Mouse (Mus musculus): Measurements from ENCODE around the gene Btnl10. TPM values are rescaled to one million over a fixed set of nuclear protein-coding genes. Genes with fewer than 3 reads are reported as not detected.

Gene Btnl10
- total RNA-seq (2012; rRNA removed) (not detected in 2 replicates), total RNA-seq (2014; rRNA removed) (not detected in 2 replicates), polyA plus RNA-seq (2012; ENCODE audit: insufficient read length, low read depth) (not detected in 2 replicates)

GRCm38 (mm10) chr11:58917745-58918366 lies at the start of gene Btnl10:
TSS of gene Btnl10 (plus strand) at chr11:58917908.
- peaks cover 12 to 25% of the 10 kb centered on the region in 2 experiments for H3K4me1 ChIP-seq (ENCODE audit: control insufficient read depth in 1 of 2, insufficient read depth in 2 of 2)
- peaks cover 70% of the 10 kb centered on the region for H3K27me3 ChIP-seq (replicated peaks)
- DNase-seq (ENCODE audit: extremely low read depth): no peak
- no peaks in the 10 kb centered on the region for H3K79me2 ChIP-seq (replicated peaks; ENCODE audit: control insufficient read depth, extremely low read depth, insufficient read depth, poor library complexity, severe bottlenecking)
- in situ Hi-C loops (cut with MboI; ENCODE audit: low pct_ligation_motif_present, low pct_unique_long_range_greater_than_20kb, low sequenced_read_pairs): no loop called here
- no peak within 1 kb of the TSS for H3K4me3 ChIP-seq (replicated peaks in 1 of 3; ENCODE audit: low read depth in 2 of 3, low read length in 2 of 3, poor library complexity in 1 of 3)
- no peak within 1 kb of the TSS for H3K4me2 ChIP-seq (ENCODE audit: insufficient read depth, low read depth, poor library complexity, severe bottlenecking)
- dilution Hi-C loops (cut with MboI; ENCODE audit: extremely low pct_ligation_motif_present, extremely low pct_unique_long_range_greater_than_20kb, low sequenced_read_pairs): no loop called here
- H3K9ac ChIP-seq (ENCODE audit: insufficient read depth, low read depth): no peak within 1 kb of the TSS
- no peaks in the 10 kb centered on the region for H3K9me3 ChIP-seq (replicated peaks; ENCODE audit: low read length)
- no peaks in the 10 kb centered on the region for H3K36me3 ChIP-seq (replicated peaks in 1 of 2; ENCODE audit: control insufficient read depth in 1 of 2, insufficient read depth in 1 of 2, low read length in 1 of 2)
- TF ChIP-seq PAX5 (IDR thresholded peaks at IDR 0.05; ENCODE audit: low read length) (no peak), SMC3 (IDR thresholded peaks at IDR 0.05; ENCODE audit: low read depth, low read length) (no peak), ZNF384 (IDR thresholded peaks at IDR 0.05; ENCODE audit: low read depth, low read length) (no peak), NELFE (IDR thresholded peaks at IDR 0.05; ENCODE audit: low read depth, low read length) (no peak), MAFK (IDR thresholded peaks at IDR 0.05; ENCODE audit: insufficient replicate concordance, low read length) (no peak), RCOR1 (conservative IDR thresholded peaks at IDR 0.05; ENCODE audit: low read depth, low read length) (no peak), E2F4 (IDR thresholded peaks at IDR 0.05; ENCODE audit: insufficient replicate concordance, low read depth, low read length) (no peak), RAD21 (IDR thresholded peaks at IDR 0.05; ENCODE audit: low read depth, low read length) (no peak)
- no peak within 1 kb of the TSS for H3K27ac ChIP-seq (ENCODE audit: insufficient read depth, low read depth)

GRCm38 (mm10) chr11:58867954-58868330 lies 49.8 kb upstream of the Btnl10 start:
- H3K4me3 ChIP-seq (replicated peaks in 1 of 3; ENCODE audit: low read depth in 2 of 3, low read length in 2 of 3, poor library complexity in 1 of 3): peak overlapping the region; percentile 64 to 83 (median 78)
- dilution Hi-C loops (cut with MboI; ENCODE audit: extremely low pct_ligation_motif_present, extremely low pct_unique_long_range_greater_than_20kb, low sequenced_read_pairs): no loop called here
- no peaks in the 10 kb centered on the region for H3K9me3 ChIP-seq (replicated peaks; ENCODE audit: low read length)
- no peak for DNase-seq (ENCODE audit: extremely low read depth)
- peaks cover 14 to 34% of the 10 kb centered on the region in 2 experiments for H3K36me3 ChIP-seq (replicated peaks in 1 of 2; ENCODE audit: control insufficient read depth in 1 of 2, insufficient read depth in 1 of 2, low read length in 1 of 2)
- H3K27ac ChIP-seq (ENCODE audit: insufficient read depth, low read depth): no peak overlapping the region
- no peaks in the 10 kb centered on the region for H3K79me2 ChIP-seq (replicated peaks; ENCODE audit: control insufficient read depth, extremely low read depth, insufficient read depth, poor library complexity, severe bottlenecking)
- in situ Hi-C loops (cut with MboI; ENCODE audit: low pct_ligation_motif_present, low pct_unique_long_range_greater_than_20kb, low sequenced_read_pairs): no loop called here
- H3K27me3 ChIP-seq (replicated peaks): no peaks in the 10 kb centered on the region
- peak overlapping the region; percentile 58 for H3K4me2 ChIP-seq (ENCODE audit: insufficient read depth, low read depth, poor library complexity, severe bottlenecking)
- no peak for TF ChIP-seq EP300 (IDR thresholded peaks at IDR 0.05; ENCODE audit: low read length)
- TF ChIP-seq NELFE (IDR thresholded peaks at IDR 0.05; ENCODE audit: low read depth, low read length): no peak
- no peak for TF ChIP-seq MAX (IDR thresholded peaks at IDR 0.05; ENCODE audit: low read length)
- TF ChIP-seq USF2 (conservative IDR thresholded peaks at IDR 0.05; ENCODE audit: low read depth, low read length): no peak
- no peak for TF ChIP-seq MAZ (IDR thresholded peaks at IDR 0.05; ENCODE audit: low read depth, low read length)
- TF ChIP-seq CHD1 (IDR thresholded peaks at IDR 0.05; ENCODE audit: low read depth, low read length): no peak
- TF ChIP-seq ELF1 (IDR thresholded peaks at IDR 0.05; ENCODE audit: low read depth, low read length): no peak
- TF ChIP-seq E2F4 (IDR thresholded peaks at IDR 0.05; ENCODE audit: insufficient replicate concordance, low read depth, low read length): no peak
- no peak for TF ChIP-seq ETS1 (conservative IDR thresholded peaks at IDR 0.05; ENCODE audit: low read depth, low read length)
- TF ChIP-seq RAD21 (IDR thresholded peaks at IDR 0.05; ENCODE audit: low read depth, low read length): no peak
- TF ChIP-seq PAX5 (IDR thresholded peaks at IDR 0.05; ENCODE audit: low read length): no peak
- TF ChIP-seq GABPA (IDR thresholded peaks at IDR 0.05; ENCODE audit: insufficient replicate concordance, low read depth, low read length): no peak
- no peak for TF ChIP-seq MYC (IDR thresholded peaks at IDR 0.05; ENCODE audit: low read depth, low read length)
- no peak for TF ChIP-seq TBP (conservative IDR thresholded peaks at IDR 0.05; ENCODE audit: low read depth, low read length)
- no peak for TF ChIP-seq SIN3A (IDR thresholded peaks at IDR 0.05; ENCODE audit: low read length)
- peak overlapping the region; percentile 46 for H3K9ac ChIP-seq (ENCODE audit: insufficient read depth, low read depth)
- peaks cover 4 to 15% of the 10 kb centered on the region in 2 experiments for H3K4me1 ChIP-seq (ENCODE audit: control insufficient read depth in 1 of 2, insufficient read depth in 2 of 2)
